In the genomic region with DNA sequence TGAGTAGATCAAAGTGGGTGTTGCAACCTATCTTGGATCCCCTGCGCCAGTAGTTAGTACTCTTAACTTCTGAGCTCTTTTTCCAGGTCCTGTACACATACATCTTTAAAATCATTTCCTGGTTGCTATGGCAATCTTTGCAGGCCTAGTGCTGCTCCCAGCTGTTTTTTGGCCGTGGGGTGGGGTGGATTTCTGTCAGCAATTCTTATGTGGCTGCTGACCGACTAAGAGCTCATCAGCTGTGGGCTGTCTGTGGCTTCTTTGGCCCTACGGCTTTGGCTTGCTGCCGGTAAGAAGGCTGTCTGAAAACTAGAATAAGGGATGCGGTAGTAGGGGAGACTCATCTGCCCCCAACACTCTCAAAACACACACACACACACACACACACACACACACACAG, we compare ENCODE assay signal across 8 mouse cellular contexts. TPM values are rescaled to one million over a fixed set of nuclear protein-coding genes. Genes with fewer than 3 reads are reported as not detected.
DNase-seq lines count a peak whose midpoint lies in the region; ATAC-seq and TF ChIP-seq lines count a peak whose summit lies in the region.

No protein-coding gene starts in this region.

- H3K27ac ChIP-seq in bone marrow macrophage, adult 2 months (ENCODE audit: insufficient read depth, low read depth, low read length): no peak overlapping the region
- H3K27ac ChIP-seq in heart, embryonic 16.5 days (ENCODE audit: low read length): 0 out of 2 replicates have a peak overlapping the region, but pooled peaks have one; percentile 12
- peak overlapping the region; percentile 41; the same call in 1 of the 2 replicates for H3K27ac ChIP-seq in liver, embryonic 11.5 days (ENCODE audit: low read depth, low read length)

- peak overlapping the region; percentile 75 for H3K4me2 ChIP-seq in heart, embryonic 16.5 days (ENCODE audit: low read depth, low read length)
- H3K4me2 ChIP-seq in liver, embryonic 11.5 days: peak overlapping the region; percentile 84

- no peak for TF ChIP-seq CTCF in bone marrow macrophage, adult 2 months (IDR thresholded peaks at IDR 0.05; ENCODE audit: low read depth, low read length)

- DNase-seq in left cerebral cortex, postnatal 25 days (ENCODE audit: low spot score in 2 of 2): peak; percentile 17 to 34
- DNase-seq in left cerebral cortex, adult 11 months (ENCODE audit: low spot score): no peak
- DNase-seq in liver, embryonic 11.5 days (ENCODE audit: low spot score): no peak
- peak; percentile 24 for DNase-seq in skeletal muscle tissue, adult 2 months (ENCODE audit: low read depth, low spot score)
- DNase-seq in urinary bladder, postnatal 25 days (ENCODE audit: low spot score): no peak
- DNase-seq in cerebellum, adult 11 months: no peak

- intact Hi-C loops in left cerebral cortex, postnatal 25 days (cut with DNase I): no loop called here

- H3K9me3 ChIP-seq in heart, embryonic 16.5 days (replicated peaks; ENCODE audit: control insufficient read depth, low read length): no peaks in the 10 kb centered on the region
- no peaks in the 10 kb centered on the region for H3K9me3 ChIP-seq in liver, embryonic 11.5 days (ENCODE audit: control insufficient read depth, low read length)

- peak overlapping the region; percentile 80 for H3K9ac ChIP-seq in heart, embryonic 16.5 days (ENCODE audit: low read length)
- peak overlapping the region; percentile 55 for H3K9ac ChIP-seq in liver, embryonic 11.5 days (ENCODE audit: low read depth, low read length)

- H3K4me3 ChIP-seq in bone marrow macrophage, adult 2 months (ENCODE audit: insufficient read depth, low read length): peak overlapping the region; percentile 63
- H3K4me3 ChIP-seq in heart, embryonic 16.5 days (ENCODE audit: low read length): peak overlapping the region; percentile 75
- H3K4me3 ChIP-seq in liver, embryonic 11.5 days (ENCODE audit: low read depth, low read length): peak overlapping the region; percentile 73

- peaks cover 15% of the 10 kb centered on the region for H3K36me3 ChIP-seq in heart, embryonic 16.5 days (ENCODE audit: control insufficient read depth, insufficient read depth)
- H3K36me3 ChIP-seq in liver, embryonic 11.5 days (ENCODE audit: control insufficient read depth, insufficient read depth, low read length): peaks cover 13% of the 10 kb centered on the region; the same call in 1 of the 2 replicates

- H3K27me3 ChIP-seq in heart, embryonic 16.5 days (ENCODE audit: control insufficient read depth, insufficient read depth, low read length): no peaks in the 10 kb centered on the region
- H3K27me3 ChIP-seq in liver, embryonic 11.5 days (replicated peaks; ENCODE audit: control insufficient read depth, insufficient read depth, low read length): no peaks in the 10 kb centered on the region

- no peak for TF ChIP-seq POLR2A in bone marrow macrophage, adult 2 months (IDR thresholded peaks at IDR 0.05; ENCODE audit: borderline replicate concordance, low read depth, low read length)

- 28% methylated on average over 6 of the region's 6 CpGs for WGBS in heart, embryonic 16.5 days
- WGBS in liver, embryonic 11.5 days: 33% methylated on average over 6 of the region's 6 CpGs

- H3K4me1 ChIP-seq in bone marrow macrophage, adult 2 months (ENCODE audit: control insufficient read depth, insufficient read depth, low read length): peaks cover 13% of the 10 kb centered on the region
- peaks cover 11% of the 10 kb centered on the region for H3K4me1 ChIP-seq in heart, embryonic 16.5 days (ENCODE audit: control insufficient read depth, insufficient read depth, low read length)
- peaks cover 16% of the 10 kb centered on the region for H3K4me1 ChIP-seq in liver, embryonic 11.5 days (replicated peaks; ENCODE audit: control insufficient read depth, insufficient read depth, low read length)

- ATAC-seq in heart, embryonic 16.5 days (replicated peaks; ENCODE audit: extremely low read depth, insufficient read depth, low FRiP score): no peak
- peak; percentile 23; the same call in 1 of the 2 replicates for ATAC-seq in liver, embryonic 11.5 days (replicated peaks; ENCODE audit: low FRiP score)

RNA-seq across cellular contexts. Expression of a gene that starts 0.6 kb away (rescaled TPM):
- 10 to 100 TPM; 35.8 to 41.3 TPM for total RNA-seq in left cerebral cortex, postnatal 25 days (2021)
- 53.9 and 54.6 TPM in 2 replicates for polyA plus RNA-seq in bone marrow macrophage, adult 2 months (2012; ENCODE audit: insufficient read depth, insufficient read length, missing spikeins)
- 31.6 and 32.0 TPM in 2 replicates for polyA plus RNA-seq in heart, embryonic 16.5 days (2015; fragmentation: Nextera tagmentation; extraction: Ambion mirVana)
- polyA plus RNA-seq in liver, embryonic 11.5 days (2014; fragmentation: Nextera tagmentation; extraction: Ambion mirVana): 31.5 and 33.3 TPM in 2 replicates

RNA-seq across cellular contexts. Expression of a gene that starts 9.4 kb away (rescaled TPM):
- total RNA-seq in left cerebral cortex, postnatal 25 days (2021): 100 to 1,000 TPM; 232 to 243 TPM
- polyA plus RNA-seq in bone marrow macrophage, adult 2 months (2012; ENCODE audit: insufficient read depth, insufficient read length, missing spikeins): 141 and 150 TPM in 2 replicates
- 721 and 751 TPM in 2 replicates for polyA plus RNA-seq in heart, embryonic 16.5 days (2015; fragmentation: Nextera tagmentation; extraction: Ambion mirVana)
- 352 TPM in 2 replicates for polyA plus RNA-seq in liver, embryonic 11.5 days (2014; fragmentation: Nextera tagmentation; extraction: Ambion mirVana)

RNA-seq across cellular contexts. Expression of a gene that starts 12.6 kb away (rescaled TPM):
- total RNA-seq in left cerebral cortex, postnatal 25 days (2021): 1 to 10 TPM; 1.3 to 2.0 TPM
- 6.6 and 8.3 TPM in 2 replicates for polyA plus RNA-seq in bone marrow macrophage, adult 2 months (2012; ENCODE audit: insufficient read depth, insufficient read length, missing spikeins)
- 10.4 and 11.0 TPM in 2 replicates for polyA plus RNA-seq in heart, embryonic 16.5 days (2015; fragmentation: Nextera tagmentation; extraction: Ambion mirVana)
- 23.9 and 24.1 TPM in 2 replicates for polyA plus RNA-seq in liver, embryonic 11.5 days (2014; fragmentation: Nextera tagmentation; extraction: Ambion mirVana)

RNA-seq across cellular contexts. Expression of a gene that starts 33.9 kb away (rescaled TPM):
- total RNA-seq in left cerebral cortex, postnatal 25 days (2021): 100 to 1,000 TPM; 168 to 176 TPM
- 28.3 and 32.6 TPM in 2 replicates for polyA plus RNA-seq in bone marrow macrophage, adult 2 months (2012; ENCODE audit: insufficient read depth, insufficient read length, missing spikeins)
- polyA plus RNA-seq in heart, embryonic 16.5 days (2015; fragmentation: Nextera tagmentation; extraction: Ambion mirVana): 19.3 and 21.5 TPM in 2 replicates
- polyA plus RNA-seq in liver, embryonic 11.5 days (2014; fragmentation: Nextera tagmentation; extraction: Ambion mirVana): 12.5 and 15.3 TPM in 2 replicates

Comparison
In these comparisons a context has a peak if more than half of its experiments do, and no peak if none do; other contexts are left out.
1. DNase-seq: peak in left cerebral cortex, postnatal 25 days (2 of 2) and skeletal muscle tissue, adult 2 months (single experiment); none in left cerebral cortex, adult 11 months (single experiment), liver, embryonic 11.5 days (single experiment), urinary bladder, postnatal 25 days (single experiment) and cerebellum, adult 11 months (single experiment).
2. Peak in every context shown above with its lines, with median percentiles within 50 percentile points of each other: H3K4me3 ChIP-seq.